Mouse (Mus musculus): ENCODE results near the gene Pitpnm1. TPM values are rescaled to one million over a fixed set of nuclear protein-coding genes. Genes with fewer than 3 reads are reported as not detected.
A peak's percentile ranks its signal among the peaks of the same experiment; 100 is the strongest.

The Pitpnm1 gene
- polyA plus RNA-seq, 1 experiment from 2014 or later, result 12.2 TPM

DNA sequence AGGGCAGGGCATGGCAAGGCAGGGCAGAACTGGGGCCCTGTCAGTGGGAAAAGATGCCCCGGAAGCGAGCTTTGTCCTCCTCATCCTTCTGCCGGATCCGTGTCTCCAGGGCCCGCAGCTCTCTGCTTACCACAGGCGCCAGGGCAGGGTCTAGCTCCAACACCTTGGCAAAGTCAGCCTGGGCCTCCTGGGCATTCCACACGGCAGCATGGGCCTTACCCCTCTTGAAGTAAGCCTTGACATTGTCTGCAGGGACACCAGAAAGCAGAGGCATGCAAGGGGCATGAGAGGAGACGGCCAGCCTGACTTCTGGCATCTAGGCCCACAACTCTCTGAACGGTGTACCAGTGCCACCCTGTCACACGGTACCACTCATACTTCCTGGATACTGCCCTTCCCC is 14.8 kb downstream of the Pitpnm1 start:
- H3K27ac ChIP-seq (ENCODE audit: low read depth, low read length), result no peak overlapping the region
- ATAC-seq (ENCODE audit: low FRiP score) (no peak), DNase-seq (ENCODE audit: low spot score) (no peak)
- no peaks in the 10 kb centered on the region for H3K9me3 ChIP-seq (ENCODE audit: control insufficient read depth, low read length)
- WGBS, result 92% methylated on average over 10 of the region's 10 CpGs
- H3K4me2 ChIP-seq (replicated peaks; ENCODE audit: low read depth, low read length), result no peak overlapping the region
- 0 out of 2 replicates have a peak, but pooled peaks cover 2% of the 10 kb centered on the region for H3K36me3 ChIP-seq (ENCODE audit: control insufficient read depth, insufficient read depth, low read length)
- H3K27me3 ChIP-seq (ENCODE audit: control insufficient read depth, insufficient read depth, low read length), result no peaks in the 10 kb centered on the region
- H3K4me3 ChIP-seq (ENCODE audit: low read depth, low read length), result no peak overlapping the region
- no peaks in the 10 kb centered on the region for H3K4me1 ChIP-seq (replicated peaks; ENCODE audit: control insufficient read depth, insufficient read depth, low read length)
- no peak overlapping the region for H3K9ac ChIP-seq (ENCODE audit: low read depth, low read length)

DNA sequence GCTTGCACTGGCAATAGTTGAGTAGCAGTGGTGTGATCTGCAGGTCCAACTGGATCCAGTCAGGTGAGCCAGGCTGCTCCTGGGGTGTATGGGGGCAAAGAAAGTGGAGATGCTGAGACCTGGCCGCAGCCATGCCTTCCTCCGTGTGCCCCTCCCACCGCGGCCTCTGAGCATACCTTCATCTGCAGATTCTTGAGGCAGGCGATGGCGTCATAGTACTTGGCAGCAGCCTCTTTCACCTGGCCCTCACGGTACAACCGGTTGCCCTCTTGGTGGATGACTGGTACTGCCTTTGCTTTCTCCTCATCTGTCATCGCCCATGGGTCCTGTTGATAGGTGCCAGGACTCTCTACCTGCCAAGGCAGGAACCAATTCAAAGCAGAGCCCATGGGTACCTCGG is 15.3 kb downstream of the Pitpnm1 start:
- DNase-seq (ENCODE audit: low spot score), result no peak
- Histone ChIP-seq H3K9ac (ENCODE audit: low read depth, low read length) (no peak overlapping the region), H3K4me3 (ENCODE audit: low read depth, low read length) (no peak overlapping the region), H3K27me3 (ENCODE audit: control insufficient read depth, insufficient read depth, low read length) (no peaks in the 10 kb centered on the region), H3K27ac (ENCODE audit: low read depth, low read length) (no peak overlapping the region), H3K4me1 (replicated peaks; ENCODE audit: control insufficient read depth, insufficient read depth, low read length) (no peaks in the 10 kb centered on the region), H3K4me2 (replicated peaks; ENCODE audit: low read depth, low read length) (no peak overlapping the region), H3K36me3 (ENCODE audit: control insufficient read depth, insufficient read depth, low read length) (0 out of 2 replicates have a peak, but pooled peaks cover 2% of the 10 kb centered on the region), H3K9me3 (ENCODE audit: control insufficient read depth, low read length) (no peaks in the 10 kb centered on the region)
- no peak for ATAC-seq (ENCODE audit: low FRiP score)
- 97% methylated on average over 10 of the region's 10 CpGs for WGBS

DNA sequence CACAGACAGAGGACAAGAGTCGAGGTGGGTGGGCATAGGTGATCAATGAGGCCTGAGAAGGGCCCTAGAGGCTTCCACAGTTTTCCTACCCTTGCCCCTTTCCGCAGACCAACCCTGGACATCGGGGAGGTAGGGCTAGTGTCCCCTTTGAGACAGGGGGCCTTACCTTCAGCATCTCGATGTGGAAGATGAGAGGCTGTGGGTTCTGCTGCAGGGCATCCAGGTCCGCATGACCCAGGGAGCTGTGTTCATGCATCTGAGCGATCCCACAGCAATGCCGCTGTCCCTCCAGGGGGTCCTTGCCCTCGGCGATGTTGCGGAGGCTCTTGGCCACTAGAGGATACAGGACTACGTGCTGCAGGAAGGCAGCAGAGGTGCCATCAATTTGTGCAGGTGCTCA is 16.0 kb downstream of the Pitpnm1 start:
- Histone ChIP-seq H3K27me3 (ENCODE audit: control insufficient read depth, insufficient read depth, low read length) (no peaks in the 10 kb centered on the region), H3K4me1 (replicated peaks; ENCODE audit: control insufficient read depth, insufficient read depth, low read length) (0 out of 2 replicates have a peak, but pooled peaks cover 3% of the 10 kb centered on the region), H3K4me2 (replicated peaks; ENCODE audit: low read depth, low read length) (no peak overlapping the region), H3K27ac (ENCODE audit: low read depth, low read length) (no peak overlapping the region), H3K9me3 (ENCODE audit: control insufficient read depth, low read length) (no peaks in the 10 kb centered on the region), H3K36me3 (ENCODE audit: control insufficient read depth, insufficient read depth, low read length) (0 out of 2 replicates have a peak, but pooled peaks cover 2% of the 10 kb centered on the region), H3K9ac (ENCODE audit: low read depth, low read length) (no peak overlapping the region), H3K4me3 (ENCODE audit: low read depth, low read length) (no peak overlapping the region)
- DNase-seq (ENCODE audit: low spot score) (no peak), ATAC-seq (ENCODE audit: low FRiP score) (no peak)
- 88% methylated on average over 11 of the region's 11 CpGs for WGBS

GRCm38 (mm10) chr19:4117006-4117405 is 17.2 kb downstream of the Pitpnm1 start:
- 97% methylated on average over 7 of the region's 7 CpGs for WGBS
- ATAC-seq (ENCODE audit: low FRiP score) (no peak), DNase-seq (ENCODE audit: low spot score) (no peak)
- no peak overlapping the region for H3K9ac ChIP-seq (ENCODE audit: low read depth, low read length)
- no peaks in the 10 kb centered on the region for H3K9me3 ChIP-seq (ENCODE audit: control insufficient read depth, low read length)
- H3K4me3 ChIP-seq (ENCODE audit: low read depth, low read length), result no peak overlapping the region
- H3K36me3 ChIP-seq (ENCODE audit: control insufficient read depth, insufficient read depth, low read length), result 0 out of 2 replicates have a peak, but pooled peaks cover 2% of the 10 kb centered on the region
- H3K4me1 ChIP-seq (replicated peaks; ENCODE audit: control insufficient read depth, insufficient read depth, low read length), result 0 out of 2 replicates have a peak, but pooled peaks cover 3% of the 10 kb centered on the region
- no peak overlapping the region for H3K27ac ChIP-seq (ENCODE audit: low read depth, low read length)
- no peak overlapping the region for H3K4me2 ChIP-seq (replicated peaks; ENCODE audit: low read depth, low read length)
- no peaks in the 10 kb centered on the region for H3K27me3 ChIP-seq (ENCODE audit: control insufficient read depth, insufficient read depth, low read length)

DNA sequence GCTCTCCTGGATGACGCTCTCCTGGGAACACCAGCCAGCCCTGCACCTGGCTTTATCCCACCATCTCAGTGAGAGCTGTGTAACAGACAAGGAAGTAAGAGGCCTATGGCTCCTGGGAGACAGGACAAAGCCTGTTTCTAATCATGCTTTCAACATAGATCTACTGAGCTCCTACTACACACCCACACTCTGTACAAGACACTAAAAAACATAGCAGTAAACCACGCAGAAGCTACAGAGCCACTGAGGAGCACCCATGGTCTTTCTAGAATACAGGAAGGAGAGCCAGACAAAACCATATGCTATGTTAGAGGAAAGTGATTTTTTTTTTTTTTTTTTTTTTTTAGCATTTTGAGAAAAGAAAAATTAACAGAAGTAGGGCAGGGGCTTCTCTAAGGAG is 18.6 kb downstream of the Pitpnm1 start:
- 89% methylated on average over 2 of the region's 2 CpGs for WGBS
- Histone ChIP-seq H3K9ac (ENCODE audit: low read depth, low read length) (no peak overlapping the region), H3K4me1 (replicated peaks; ENCODE audit: control insufficient read depth, insufficient read depth, low read length) (0 out of 2 replicates have a peak, but pooled peaks cover 3% of the 10 kb centered on the region), H3K27ac (ENCODE audit: low read depth, low read length) (no peak overlapping the region), H3K9me3 (ENCODE audit: control insufficient read depth, low read length) (no peaks in the 10 kb centered on the region), H3K4me3 (ENCODE audit: low read depth, low read length) (no peak overlapping the region), H3K4me2 (replicated peaks; ENCODE audit: low read depth, low read length) (no peak overlapping the region), H3K27me3 (ENCODE audit: control insufficient read depth, insufficient read depth, low read length) (no peaks in the 10 kb centered on the region), H3K36me3 (ENCODE audit: control insufficient read depth, insufficient read depth, low read length) (0 out of 2 replicates have a peak, but pooled peaks cover 2% of the 10 kb centered on the region)
- ATAC-seq (ENCODE audit: low FRiP score) (no peak), DNase-seq (ENCODE audit: low spot score) (no peak)

- Histone ChIP-seq H3K4me3 (ENCODE audit: low read depth, low read length) (no peak overlapping the region), H3K4me2 (replicated peaks; ENCODE audit: low read depth, low read length) (no peak overlapping the region), H3K27me3 (ENCODE audit: control insufficient read depth, insufficient read depth, low read length) (no peaks in the 10 kb centered on the region), H3K9me3 (ENCODE audit: control insufficient read depth, low read length) (no peaks in the 10 kb centered on the region), H3K27ac (ENCODE audit: low read depth, low read length) (no peak overlapping the region), H3K9ac (ENCODE audit: low read depth, low read length) (no peak overlapping the region), H3K4me1 (replicated peaks; ENCODE audit: control insufficient read depth, insufficient read depth, low read length) (0 out of 2 replicates have a peak, but pooled peaks cover 3% of the 10 kb centered on the region), H3K36me3 (ENCODE audit: control insufficient read depth, insufficient read depth, low read length) (0 out of 2 replicates have a peak, but pooled peaks cover 2% of the 10 kb centered on the region)
- WGBS, result 90% methylated on average over 6 of the region's 6 CpGs
- ATAC-seq (ENCODE audit: low FRiP score), result no peak
- DNase-seq (ENCODE audit: low spot score), result no peak
These were observed 20.1 kb downstream of the Pitpnm1 start for GRCm38 (mm10) chr19:4119716-4120487.

- H3K9ac ChIP-seq (ENCODE audit: low read depth, low read length), result no peak overlapping the region
- 94% methylated on average over 2 of the region's 2 CpGs for WGBS
- no peaks in the 10 kb centered on the region for H3K9me3 ChIP-seq (ENCODE audit: control insufficient read depth, low read length)
- H3K27me3 ChIP-seq (ENCODE audit: control insufficient read depth, insufficient read depth, low read length), result no peaks in the 10 kb centered on the region
- H3K27ac ChIP-seq (ENCODE audit: low read depth, low read length), result no peak overlapping the region
- peak overlapping the region; percentile 48; the same call in 1 of the 2 replicates for H3K4me2 ChIP-seq (replicated peaks; ENCODE audit: low read depth, low read length)
- H3K4me1 ChIP-seq (replicated peaks; ENCODE audit: control insufficient read depth, insufficient read depth, low read length), result 0 out of 2 replicates have a peak, but pooled peaks cover 3% of the 10 kb centered on the region
- ATAC-seq (ENCODE audit: low FRiP score) (no peak), DNase-seq (ENCODE audit: low spot score) (no peak)
- 0 out of 2 replicates have a peak, but pooled peaks cover 2% of the 10 kb centered on the region for H3K36me3 ChIP-seq (ENCODE audit: control insufficient read depth, insufficient read depth, low read length)
- peak overlapping the region; percentile 30 for H3K4me3 ChIP-seq (ENCODE audit: low read depth, low read length)
These were observed 20.7 kb downstream of the Pitpnm1 start for GRCm38 (mm10) chr19:4120496-4120895.

DNA sequence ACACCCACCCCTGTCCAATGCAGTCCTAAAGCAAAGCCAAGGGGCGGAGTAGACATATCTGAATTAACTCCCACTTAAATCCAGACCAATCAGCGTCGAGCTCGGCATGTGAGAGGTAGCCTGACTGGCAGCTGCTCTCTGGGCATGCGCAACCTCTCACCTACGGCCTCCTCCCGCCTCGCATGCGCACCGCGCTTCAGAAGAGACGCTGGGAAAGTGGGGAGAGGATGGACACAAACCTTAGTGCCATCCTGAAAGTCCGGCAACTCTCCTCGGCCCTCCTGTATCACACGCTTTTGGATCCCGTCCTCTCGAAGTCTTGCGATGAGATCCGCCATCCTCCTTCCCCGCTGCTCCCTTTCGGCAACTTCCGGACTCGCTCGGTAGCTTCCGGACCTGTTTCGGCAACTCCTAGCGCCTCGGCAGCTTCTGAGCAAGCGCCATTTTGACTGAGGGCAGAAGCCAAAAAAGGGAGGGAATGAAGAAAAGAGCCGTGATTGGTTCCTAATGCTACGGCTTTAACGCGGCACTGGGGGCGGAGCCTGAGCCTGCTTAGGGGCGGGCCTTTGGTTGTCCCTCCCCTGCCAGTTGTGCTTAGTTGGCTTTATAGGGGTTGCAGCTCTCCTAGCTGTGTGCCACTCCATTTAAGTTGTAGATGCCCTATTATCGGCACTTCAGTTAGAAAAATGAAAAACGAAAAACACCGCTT is 21.5 kb downstream of the Pitpnm1 start:
- Histone ChIP-seq H3K9ac (ENCODE audit: low read depth, low read length) (peak overlapping the region; percentile 51), H3K4me1 (replicated peaks; ENCODE audit: control insufficient read depth, insufficient read depth, low read length) (0 out of 2 replicates have a peak, but pooled peaks cover 3% of the 10 kb centered on the region), H3K9me3 (ENCODE audit: control insufficient read depth, low read length) (no peaks in the 10 kb centered on the region), H3K36me3 (ENCODE audit: control insufficient read depth, insufficient read depth, low read length) (no peaks in the 10 kb centered on the region), H3K4me2 (replicated peaks; ENCODE audit: low read depth, low read length) (peak overlapping the region; percentile 48), H3K27ac (ENCODE audit: low read depth, low read length) (peak overlapping the region; percentile 67; the same call in 1 of the 2 replicates), H3K27me3 (ENCODE audit: control insufficient read depth, insufficient read depth, low read length) (no peaks in the 10 kb centered on the region), H3K4me3 (ENCODE audit: low read depth, low read length) (peak overlapping the region; percentile 30)
- DNase-seq (ENCODE audit: low spot score) (peak; percentile 99), ATAC-seq (ENCODE audit: low FRiP score) (peak; percentile 77)
- WGBS, result 4% methylated on average over 38 of the region's 38 CpGs

Data from hindbrain, embryonic 11.5 days (tissue).